Mouse (Mus musculus) erythroblast, embryonic 14.5 days (primary cell): Measurements from ENCODE around the gene Fam131c.

Experiments used
- GATA1 ChIP-seq: IDR thresholded peaks from 2 replicates; pipeline ENCODE4 v1.6.1; 2012; ENCODE audit warnings: low read length, inconsistent platforms, mixed read lengths
- TAL1 ChIP-seq: IDR thresholded peaks from 3 replicates; pipeline ENCODE4 v1.6.1; 2012; ENCODE audit warnings: low read length, inconsistent platforms, mixed read lengths

DNA sequence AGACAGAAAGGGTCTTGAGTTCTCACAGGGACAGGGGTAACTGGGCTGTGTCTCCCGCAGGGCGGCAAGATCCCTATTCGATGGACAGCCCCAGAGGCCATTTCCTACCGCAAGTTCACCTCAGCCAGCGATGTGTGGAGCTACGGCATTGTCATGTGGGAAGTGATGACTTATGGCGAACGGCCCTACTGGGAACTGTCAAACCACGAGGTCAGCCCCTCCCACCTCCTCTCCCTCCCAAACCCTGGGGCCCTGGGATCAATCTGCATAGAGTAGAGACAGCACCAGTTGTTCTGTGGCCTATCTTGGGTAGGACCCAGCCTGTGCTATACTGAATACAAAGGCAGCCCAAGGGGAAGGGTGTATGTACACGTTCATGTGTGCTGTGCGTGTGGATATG is 45.5 kb upstream of the Fam131c start:
- TF ChIP-seq GATA1: no peak
- no peak for TF ChIP-seq TAL1
